Mouse (Mus musculus): ENCODE measurements around the gene Nom1. TPM values are rescaled to one million over a fixed set of nuclear protein-coding genes. Genes with fewer than 3 reads are reported as not detected.

Gene Nom1
- polyA plus RNA-seq, 1 experiment from 2014 or later = 15.5 TPM

DNA sequence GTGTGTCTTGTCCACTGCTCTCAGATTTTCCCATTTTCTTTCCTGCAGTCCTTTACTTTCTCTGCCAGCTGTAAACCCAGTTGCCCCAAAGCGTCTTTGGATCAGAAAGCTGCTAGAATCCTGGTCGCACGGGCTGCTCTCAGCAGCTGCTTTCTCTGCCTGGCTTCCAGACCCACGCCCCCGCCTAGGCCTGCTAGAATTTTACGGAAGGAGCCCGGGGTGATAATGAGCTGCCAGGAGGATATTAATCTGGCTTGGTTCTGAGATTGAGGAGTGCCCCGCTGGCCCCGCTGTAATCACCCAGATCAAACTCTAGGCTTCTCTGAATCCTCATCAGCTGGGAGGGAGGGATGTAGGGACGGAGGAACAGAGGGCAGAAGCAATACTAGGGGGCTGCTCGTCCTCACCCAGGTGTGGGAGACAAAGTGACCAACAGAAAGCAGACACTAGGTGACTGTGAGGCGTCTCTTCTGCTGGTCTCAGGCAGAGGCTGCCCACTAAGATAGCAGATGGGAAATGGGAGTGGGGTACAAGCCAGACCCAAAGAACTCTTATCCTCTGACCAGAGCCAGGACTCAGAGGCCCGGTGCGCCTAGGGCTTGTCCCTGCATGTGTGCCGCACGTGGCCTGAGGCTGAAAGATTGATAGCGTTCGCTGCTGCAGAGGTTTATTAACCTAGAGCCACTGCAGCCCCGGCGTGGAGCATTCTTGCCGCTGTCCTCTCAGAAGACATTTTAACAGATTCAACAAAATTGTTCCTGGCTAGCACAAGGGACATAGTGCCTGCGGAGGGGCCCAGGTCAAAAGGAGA lies 37.6 kb downstream of the Nom1 start:
- peaks cover 10% of the 10 kb centered on the region for H3K4me1 ChIP-seq
- H3K4me2 ChIP-seq = no peak overlapping the region
- no peak for ATAC-seq (ENCODE audit: extremely low read depth, insufficient number of reproducible peaks, low FRiP score, low TSS enrichment)
- WGBS = 2% methylated on average over 22 of the region's 22 CpGs
- no peak overlapping the region for H3K9ac ChIP-seq
- no peak overlapping the region for H3K27ac ChIP-seq (replicated peaks)
- no peaks in the 10 kb centered on the region for H3K9me3 ChIP-seq
- H3K36me3 ChIP-seq = no peaks in the 10 kb centered on the region
- H3K4me3 ChIP-seq = no peak overlapping the region
- peaks cover 100% of the 10 kb centered on the region for H3K27me3 ChIP-seq (replicated peaks)

GRCm38 (mm10) chr5:29473551-29474245 lies 39.2 kb downstream of the Nom1 start:
- Histone ChIP-seq H3K4me1 (peaks cover 15% of the 10 kb centered on the region), H3K9ac (no peak overlapping the region), H3K27me3 (replicated peaks) (peaks cover 100% of the 10 kb centered on the region), H3K4me2 (no peak overlapping the region), H3K9me3 (no peaks in the 10 kb centered on the region), H3K4me3 (0 out of 2 replicates have a peak overlapping the region, but pooled peaks have one; percentile 11), H3K36me3 (no peaks in the 10 kb centered on the region), H3K27ac (replicated peaks) (no peak overlapping the region)
- 2% methylated on average over 35 of the region's 35 CpGs for WGBS
- ATAC-seq (ENCODE audit: extremely low read depth, insufficient number of reproducible peaks, low FRiP score, low TSS enrichment) = no peak

GRCm38 (mm10) chr5:29474246-29474960 lies 39.9 kb downstream of the Nom1 start:
- Histone ChIP-seq H3K4me3 (0 out of 2 replicates have a peak overlapping the region, but pooled peaks have one; percentile 11), H3K4me2 (no peak overlapping the region), H3K9ac (no peak overlapping the region), H3K27ac (replicated peaks) (no peak overlapping the region), H3K9me3 (no peaks in the 10 kb centered on the region), H3K36me3 (no peaks in the 10 kb centered on the region), H3K4me1 (peaks cover 20% of the 10 kb centered on the region), H3K27me3 (replicated peaks) (peaks cover 100% of the 10 kb centered on the region)
- no peak for ATAC-seq (ENCODE audit: extremely low read depth, insufficient number of reproducible peaks, low FRiP score, low TSS enrichment)
- 2% methylated on average over 35 of the region's 35 CpGs for WGBS

- Histone ChIP-seq H3K27me3 (replicated peaks) (peaks cover 100% of the 10 kb centered on the region), H3K4me3 (no peak overlapping the region), H3K27ac (replicated peaks) (no peak overlapping the region), H3K9me3 (no peaks in the 10 kb centered on the region), H3K4me1 (peaks cover 20% of the 10 kb centered on the region), H3K4me2 (no peak overlapping the region), H3K9ac (no peak overlapping the region), H3K36me3 (no peaks in the 10 kb centered on the region)
- WGBS = under 1% methylated on average over 10 of the region's 10 CpGs
- ATAC-seq (ENCODE audit: extremely low read depth, insufficient number of reproducible peaks, low FRiP score, low TSS enrichment) = no peak
These were observed 40.6 kb downstream of the Nom1 start for GRCm38 (mm10) chr5:29475041-29475440.

DNA sequence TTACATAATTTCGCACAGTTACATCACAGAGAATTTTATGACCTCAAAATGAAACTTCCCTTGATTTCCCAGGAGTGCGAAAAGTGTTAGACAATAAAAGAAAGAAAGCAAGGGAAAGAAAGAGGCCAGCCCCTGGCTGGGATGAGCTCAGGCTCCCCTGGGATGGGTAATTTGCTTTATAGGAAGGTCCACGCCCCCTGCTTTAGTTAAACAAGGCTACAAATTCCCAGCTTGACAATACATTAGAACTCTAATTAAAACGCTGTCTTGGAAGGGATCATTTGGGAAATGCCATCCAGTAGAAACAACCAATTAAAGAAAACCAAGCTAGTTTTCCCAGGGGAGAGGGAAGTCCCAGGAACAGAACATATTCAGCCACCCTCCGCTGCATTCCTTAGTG lies 41.1 kb downstream of the Nom1 start:
- Histone ChIP-seq H3K4me2 (no peak overlapping the region), H3K4me1 (peaks cover 20% of the 10 kb centered on the region), H3K4me3 (no peak overlapping the region), H3K27me3 (replicated peaks) (peaks cover 100% of the 10 kb centered on the region), H3K27ac (replicated peaks) (no peak overlapping the region), H3K9ac (no peak overlapping the region), H3K9me3 (no peaks in the 10 kb centered on the region), H3K36me3 (no peaks in the 10 kb centered on the region)
- ATAC-seq (ENCODE audit: extremely low read depth, insufficient number of reproducible peaks, low FRiP score, low TSS enrichment) = no peak
- whole genome bisulfite sequencing = 10% methylated on average over 5 of the region's 5 CpGs

- no peak for ATAC-seq (ENCODE audit: extremely low read depth, insufficient number of reproducible peaks, low FRiP score, low TSS enrichment)
- no peak overlapping the region for H3K9ac ChIP-seq
- peaks cover 100% of the 10 kb centered on the region for H3K27me3 ChIP-seq (replicated peaks)
- peaks cover 20% of the 10 kb centered on the region for H3K4me1 ChIP-seq
- 0% methylated on average over 1 of the region's 1 CpGs for WGBS
- no peak overlapping the region for H3K4me3 ChIP-seq
- H3K9me3 ChIP-seq = no peaks in the 10 kb centered on the region
- no peak overlapping the region for H3K27ac ChIP-seq (replicated peaks)
- no peaks in the 10 kb centered on the region for H3K36me3 ChIP-seq
- no peak overlapping the region for H3K4me2 ChIP-seq
These were observed 41.6 kb downstream of the Nom1 start for GRCm38 (mm10) chr5:29476021-29476420.

DNA sequence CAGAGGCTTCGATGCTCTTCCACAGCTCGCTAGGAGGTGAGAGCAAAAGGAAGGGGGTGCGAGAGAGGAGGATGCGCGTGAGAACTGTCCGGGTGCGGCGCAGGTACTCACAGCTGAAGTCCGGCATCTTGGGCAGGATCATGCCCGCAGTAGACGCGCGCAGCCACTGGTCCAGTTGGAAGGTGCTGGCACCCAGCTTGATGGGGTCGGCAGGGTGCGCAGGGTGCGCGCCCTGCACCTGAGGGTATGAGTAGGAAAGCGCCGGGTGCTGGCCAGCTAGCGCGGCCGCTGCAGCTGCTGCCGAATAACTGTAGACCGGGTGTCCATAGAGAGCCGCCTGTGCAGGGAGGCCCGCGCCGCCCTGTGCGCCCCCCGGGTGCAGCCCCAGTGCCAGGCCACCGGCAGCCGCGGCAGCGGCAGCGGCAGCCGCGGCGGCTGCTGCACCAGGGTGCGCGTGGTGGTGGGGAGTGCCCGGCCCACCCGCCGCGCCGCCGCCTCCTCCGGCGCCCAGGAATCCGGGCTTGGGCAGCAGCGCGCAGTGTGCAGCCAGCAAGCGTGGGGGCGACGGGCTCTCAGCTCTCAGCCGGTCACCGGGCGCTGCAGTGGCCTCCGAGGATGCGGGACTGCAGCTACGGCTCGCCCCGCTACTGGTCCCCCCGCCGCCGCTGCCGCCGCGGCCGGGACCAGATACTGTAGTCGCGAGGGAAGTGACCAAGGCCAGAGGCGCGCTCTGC lies 43.2 kb downstream of the Nom1 start:
- Histone ChIP-seq H3K9ac (peak overlapping the region; percentile 56), H3K27ac (replicated peaks) (no peak overlapping the region)
- ATAC-seq (ENCODE audit: extremely low read depth, insufficient number of reproducible peaks, low FRiP score, low TSS enrichment) = no peak

GRCm38 (mm10) chr5:29478208-29479197 lies 44.0 kb downstream of the Nom1 start, which contains the start of gene Mnx1:
TSS of gene Mnx1 (minus strand) at chr5:29478470.
- no peak for ATAC-seq (ENCODE audit: extremely low read depth, insufficient number of reproducible peaks, low FRiP score, low TSS enrichment)
- Histone ChIP-seq H3K27ac (replicated peaks) (no peak within 1 kb of the TSS), H3K4me3 (peak within 1 kb of the TSS; percentile 54), H3K27me3 (replicated peaks) (peaks cover 100% of the 10 kb centered on the region), H3K4me2 (peak within 1 kb of the TSS; percentile 80), H3K36me3 (no peaks in the 10 kb centered on the region), H3K4me1 (peaks cover 20% of the 10 kb centered on the region), H3K9me3 (no peaks in the 10 kb centered on the region), H3K9ac (peak within 1 kb of the TSS; percentile 56)
- under 1% methylated on average over 65 of the region's 65 CpGs for WGBS

More for the DNA sequence above, 43.2 kb downstream of the Nom1 start:
- Histone ChIP-seq H3K4me3 (peak overlapping the region; percentile 54), H3K27me3 (replicated peaks) (peaks cover 100% of the 10 kb centered on the region), H3K4me1 (peaks cover 20% of the 10 kb centered on the region), H3K9me3 (no peaks in the 10 kb centered on the region), H3K36me3 (no peaks in the 10 kb centered on the region), H3K4me2 (peak overlapping the region; percentile 80)
- under 1% methylated on average over 52 of the region's 73 CpGs for WGBS

DNA sequence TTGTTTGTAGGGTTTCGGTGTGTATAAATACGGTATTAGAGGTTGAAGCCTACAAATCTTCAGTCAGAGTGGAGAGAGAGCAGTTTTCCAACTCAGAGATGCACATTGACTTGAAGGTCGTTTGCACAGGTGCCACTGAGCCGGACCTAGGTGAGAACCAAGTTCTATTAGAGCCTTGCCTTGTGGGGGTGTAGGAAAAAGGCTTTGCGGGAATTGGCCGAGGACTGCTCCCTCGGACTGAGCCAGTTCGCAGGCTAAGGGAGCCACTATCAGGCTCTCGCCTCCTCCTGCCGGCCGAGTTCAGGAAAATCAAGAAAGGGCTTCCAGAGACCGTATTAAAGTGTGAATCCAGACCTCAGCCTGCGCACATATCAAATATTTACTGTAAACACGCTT lies 44.7 kb downstream of the Nom1 start:
- Histone ChIP-seq H3K4me1 (peaks cover 20% of the 10 kb centered on the region), H3K36me3 (no peaks in the 10 kb centered on the region), H3K27me3 (replicated peaks) (peaks cover 100% of the 10 kb centered on the region), H3K27ac (replicated peaks) (no peak overlapping the region), H3K4me3 (peak overlapping the region; percentile 54), H3K9me3 (no peaks in the 10 kb centered on the region), H3K4me2 (peak overlapping the region; percentile 80), H3K9ac (no peak overlapping the region)
- WGBS = 2% methylated on average over 14 of the region's 14 CpGs
- ATAC-seq (ENCODE audit: extremely low read depth, insufficient number of reproducible peaks, low FRiP score, low TSS enrichment) = no peak

DNA sequence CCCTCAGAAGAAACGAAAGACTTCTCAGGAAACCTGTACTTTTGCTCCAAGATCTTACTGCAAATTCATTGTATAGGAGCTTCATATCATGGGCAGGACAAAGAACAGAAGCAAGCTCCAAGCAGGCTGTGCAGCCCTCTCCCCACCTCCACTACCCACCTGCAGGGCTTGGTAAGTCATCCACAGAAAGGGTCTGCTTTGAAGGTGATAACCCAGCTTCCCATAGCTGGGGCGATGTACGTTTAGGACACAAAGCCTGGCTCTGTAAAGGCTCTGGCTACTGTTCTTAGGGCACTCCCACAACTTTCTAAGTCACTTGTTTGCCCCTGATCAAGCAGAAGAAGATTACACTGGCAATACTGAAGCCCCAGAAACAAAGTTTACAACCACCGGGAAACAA lies 49.3 kb downstream of the Nom1 start:
- ATAC-seq (ENCODE audit: extremely low read depth, insufficient number of reproducible peaks, low FRiP score, low TSS enrichment) = no peak
- 11% methylated on average over 4 of the region's 4 CpGs for WGBS
- no peak overlapping the region for H3K4me3 ChIP-seq
- H3K27ac ChIP-seq (replicated peaks) = no peak overlapping the region
- no peaks in the 10 kb centered on the region for H3K9me3 ChIP-seq
- H3K4me2 ChIP-seq = no peak overlapping the region
- no peaks in the 10 kb centered on the region for H3K36me3 ChIP-seq
- H3K27me3 ChIP-seq (replicated peaks) = peaks cover 99% of the 10 kb centered on the region
- H3K9ac ChIP-seq = no peak overlapping the region
- H3K4me1 ChIP-seq = peaks cover 14% of the 10 kb centered on the region
